Mouse (Mus musculus) kidney, adult 9 months (tissue): ENCODE results near the gene Ifnlr1.
"Not testable (repeated sequence)": the region's sequence is repeated elsewhere in the genome, so short reads cannot be mapped to it uniquely, and the experiment has no call there.

ENCODE experiments used
- DNase-seq: peaks from one replicate; pipeline ENCODE4 v3.0.0; 2022

The Ifnlr1 gene

DNA sequence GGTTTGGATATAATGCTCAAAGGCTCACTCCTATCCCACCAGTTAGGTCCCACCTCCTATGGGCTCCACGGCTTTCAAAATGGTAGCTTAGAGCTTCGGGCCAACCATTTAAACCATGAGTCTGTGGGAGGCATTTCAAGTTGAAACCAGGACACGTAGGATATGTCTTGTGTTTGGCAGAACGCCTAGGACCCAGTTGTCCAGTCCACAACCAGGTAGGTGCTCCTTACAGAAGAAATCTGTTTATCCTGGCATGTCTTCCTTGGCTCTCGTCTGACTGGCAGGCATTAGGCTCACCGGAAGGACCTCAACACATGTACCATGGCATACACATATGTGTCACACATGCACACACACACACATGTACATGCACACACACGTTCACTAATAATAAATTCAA, 3.7 kb downstream of the Ifnlr1 start:
- DNase-seq: no peak

DNA sequence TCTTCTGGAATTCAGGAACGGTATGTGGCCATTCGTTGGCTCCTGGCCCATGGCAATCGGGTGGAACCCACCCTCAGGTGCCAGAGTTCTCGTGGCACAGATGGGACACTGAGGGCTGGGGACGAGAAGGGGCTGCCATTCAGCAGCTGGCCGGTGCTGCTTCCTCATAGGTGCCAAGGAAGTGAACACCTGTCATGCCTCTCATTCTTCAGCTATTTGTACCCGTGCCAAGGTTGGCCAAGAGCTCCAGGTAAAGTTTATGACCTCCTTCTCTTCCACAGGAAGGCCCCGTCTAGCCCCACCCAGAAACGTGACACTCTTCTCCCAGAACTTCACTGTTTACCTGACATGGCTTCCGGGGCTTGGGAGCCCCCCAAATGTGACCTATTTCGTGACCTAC, 4.2 kb downstream of the Ifnlr1 start:
- peak; percentile 24 for DNase-seq

DNA sequence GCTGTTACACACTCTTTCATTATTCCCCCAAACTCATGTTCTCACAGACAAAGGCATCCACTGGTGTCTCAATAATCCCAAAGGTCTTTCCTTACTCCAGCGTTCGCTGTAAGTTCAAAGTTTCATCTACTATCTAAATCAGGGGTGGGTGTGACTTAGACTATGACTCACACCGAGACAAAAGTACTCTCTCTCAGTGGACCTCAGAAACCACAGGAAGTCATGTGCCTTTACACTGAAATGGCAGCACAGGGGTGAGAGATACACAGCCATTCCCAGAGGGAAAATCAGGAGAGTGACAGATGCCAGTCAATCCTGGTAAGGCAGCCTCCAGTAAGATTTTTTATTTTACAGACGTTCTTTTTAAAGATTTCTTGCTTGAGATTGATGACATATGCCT, 6.8 kb downstream of the Ifnlr1 start:
- DNase-seq: no peak

DNA sequence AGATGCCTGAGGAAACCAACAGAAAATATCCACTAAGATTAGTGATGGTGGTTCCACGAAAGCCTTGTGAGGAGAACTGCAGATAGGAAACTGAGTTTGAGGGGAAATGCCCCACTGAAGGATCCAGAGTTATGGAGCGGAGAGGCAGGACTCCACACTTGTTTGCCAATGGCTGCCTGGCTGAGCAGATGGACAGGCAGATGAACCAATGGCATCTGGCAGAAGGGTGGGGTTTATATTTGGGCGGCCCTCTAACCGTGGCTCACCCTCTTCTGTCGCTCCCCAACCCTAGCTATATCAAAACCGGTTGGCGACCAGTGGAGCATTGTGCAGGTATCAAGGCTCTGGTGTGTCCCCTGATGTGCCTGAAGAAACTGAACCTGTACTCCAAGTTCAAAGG, 12.4 kb downstream of the Ifnlr1 start:
- no peak for DNase-seq

DNA sequence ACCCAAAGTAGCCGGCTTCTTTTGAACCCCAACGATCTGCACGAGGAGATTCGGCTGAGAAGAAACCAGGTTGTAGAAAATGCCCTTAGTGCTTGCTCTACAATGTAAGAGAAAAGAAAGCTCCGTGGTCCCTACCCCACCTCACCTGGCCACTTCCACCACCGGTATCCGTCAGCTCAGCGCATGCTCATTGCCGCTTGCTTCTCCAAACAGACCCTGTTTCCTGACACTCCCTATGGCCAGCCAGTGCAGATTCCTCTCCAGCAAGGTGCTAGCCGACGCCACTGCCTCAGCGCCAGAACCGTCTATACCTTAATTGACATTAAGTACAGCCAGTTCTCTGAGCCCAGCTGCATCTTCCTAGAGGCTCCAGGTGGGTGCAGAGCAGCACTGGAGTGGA, 17.4 kb downstream of the Ifnlr1 start:
- no peak for DNase-seq

DNA sequence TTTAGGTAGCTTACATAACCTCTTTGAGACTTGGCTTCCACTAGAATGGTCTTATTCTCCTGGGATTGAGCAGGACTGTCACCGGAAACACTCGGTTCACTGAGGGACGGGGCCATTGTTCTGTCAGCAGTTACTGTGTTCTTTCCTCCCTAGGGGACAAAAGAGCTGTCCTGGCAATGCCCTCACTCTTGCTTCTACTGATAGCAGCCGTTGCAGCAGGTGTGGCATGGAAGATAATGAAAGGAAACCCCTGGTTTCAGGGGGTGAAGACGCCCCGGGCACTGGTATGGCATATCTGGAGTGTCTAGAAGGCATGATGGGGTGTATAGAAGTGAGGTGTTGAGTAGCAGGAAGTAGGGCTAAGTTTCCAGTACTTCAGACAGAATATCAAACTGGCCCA, 17.9 kb downstream of the Ifnlr1 start:
- DNase-seq: peak; percentile 64

DNA sequence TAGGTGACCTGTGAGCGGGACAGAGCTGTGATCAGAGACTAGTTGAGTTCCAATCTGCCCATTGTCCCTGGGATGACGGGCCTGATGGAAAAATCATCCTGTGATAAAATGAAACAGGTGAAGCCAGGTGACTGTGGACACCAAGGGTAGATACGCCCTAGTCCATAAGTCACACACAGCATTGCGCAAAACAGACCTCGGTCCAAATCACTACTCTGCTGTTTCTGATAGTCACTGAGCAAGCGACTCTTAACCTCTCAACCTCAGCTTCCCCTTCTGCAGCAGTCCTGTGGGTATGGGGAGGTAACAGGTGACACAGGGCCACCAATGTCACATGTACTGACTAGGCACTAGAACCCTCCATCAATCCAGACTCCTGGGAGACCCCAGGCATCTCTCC, 20.0 kb downstream of the Ifnlr1 start:
- DNase-seq: no peak

DNA sequence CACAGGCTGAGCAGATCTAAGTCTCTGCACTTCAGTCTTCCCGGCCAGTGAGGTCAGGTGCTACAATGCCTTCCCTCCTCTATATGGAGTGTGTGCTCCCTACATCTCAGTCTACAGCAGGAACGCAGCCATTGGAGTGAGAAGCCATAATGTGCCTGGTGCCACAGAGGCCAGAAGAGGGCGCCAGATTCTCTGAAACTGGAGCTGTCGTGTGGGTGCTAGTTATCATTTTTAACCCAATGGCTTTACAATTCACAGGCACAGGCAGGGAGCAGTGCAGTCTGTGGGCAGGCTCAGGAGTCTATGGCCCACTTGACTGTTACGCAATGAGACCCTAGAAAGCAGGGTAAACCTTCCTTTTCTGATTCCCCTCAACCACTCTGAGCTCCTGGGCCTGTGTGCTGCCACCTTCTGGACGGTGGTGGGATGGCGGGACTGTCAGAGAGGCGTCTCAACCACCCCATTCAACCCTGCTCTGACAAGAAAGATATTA, 23.0 kb downstream of the Ifnlr1 start:
- peak; percentile 84 for DNase-seq

DNA sequence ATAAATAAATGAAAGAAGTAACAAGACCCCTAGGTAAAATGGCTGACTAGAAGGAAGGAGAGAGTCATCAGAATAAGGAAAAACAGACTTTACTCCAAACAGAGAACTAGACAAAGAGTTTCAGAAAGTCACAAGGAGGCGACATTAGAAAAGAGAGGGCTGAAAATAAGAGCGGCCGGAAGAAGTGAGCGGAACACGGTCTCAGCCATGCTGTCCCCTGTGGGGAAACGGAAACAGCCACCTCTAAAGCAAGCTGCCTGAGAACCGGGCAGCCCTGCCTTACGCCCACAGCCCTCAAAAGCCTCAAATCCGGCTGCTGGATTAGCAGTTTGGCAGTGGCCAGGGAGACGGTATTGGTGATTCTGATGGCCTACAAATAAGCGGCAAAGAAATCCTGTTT, 23.5 kb downstream of the Ifnlr1 start:
- DNase-seq: no peak

DNA sequence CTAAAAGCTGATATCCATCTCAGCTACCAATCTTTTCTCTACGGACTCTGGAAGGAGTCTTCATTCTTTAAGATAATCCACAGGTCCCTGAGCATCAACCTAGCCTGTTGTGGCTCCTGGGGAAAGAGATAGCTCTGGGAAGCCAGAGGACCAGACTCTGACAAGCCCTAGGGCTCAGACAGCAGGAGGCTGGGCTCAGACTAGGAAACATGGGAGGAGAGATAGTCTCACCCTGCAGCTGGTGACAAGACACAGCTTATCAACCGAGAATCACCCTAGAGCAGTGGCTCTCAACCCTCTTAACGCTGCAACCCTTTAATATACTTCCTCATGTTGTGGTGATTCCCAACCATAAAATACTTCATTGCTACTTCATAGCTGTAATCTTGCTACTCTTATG, 24.3 kb downstream of the Ifnlr1 start:
- DNase-seq: no peak

DNA sequence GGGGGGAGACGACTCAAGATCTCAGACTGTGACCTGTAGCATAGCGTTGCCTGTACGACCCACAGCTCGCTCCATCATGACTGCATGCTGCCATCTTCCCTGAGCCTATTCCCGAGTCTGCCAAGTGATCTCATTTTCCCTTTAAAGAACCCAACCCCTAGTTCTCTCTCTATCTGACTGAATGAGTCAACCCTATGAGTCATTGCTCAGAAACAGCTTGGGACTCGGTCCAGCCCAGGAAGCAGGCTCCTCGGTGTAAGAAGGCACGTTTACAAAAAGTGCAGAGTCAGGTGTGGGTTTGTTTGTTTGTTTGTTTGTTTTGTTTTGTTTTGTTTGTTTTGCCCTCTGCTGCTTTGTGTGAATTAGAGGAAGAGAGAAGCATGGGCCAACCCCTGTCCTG, 28.7 kb downstream of the Ifnlr1 start:
- DNase-seq: no peak

DNA sequence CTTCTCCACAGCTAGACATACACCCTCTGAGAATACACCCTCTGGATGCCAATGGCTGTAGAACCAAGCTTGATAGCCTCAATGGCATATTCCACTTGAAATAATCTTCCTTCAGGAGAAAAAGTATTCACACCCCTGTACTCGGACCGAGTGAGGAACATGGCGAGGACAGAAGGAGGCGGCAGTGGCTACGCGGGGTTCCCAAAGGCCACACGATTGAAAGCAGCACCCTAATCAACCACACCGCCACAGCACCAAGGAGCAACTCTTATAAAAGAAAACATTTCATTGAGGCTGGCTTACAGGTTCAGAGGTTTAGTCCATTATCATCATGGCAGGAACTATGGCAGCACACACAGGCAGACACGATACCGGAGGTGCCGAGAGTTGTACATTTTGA, 30.4 kb downstream of the Ifnlr1 start:
- not testable (repeated sequence) for DNase-seq

DNA sequence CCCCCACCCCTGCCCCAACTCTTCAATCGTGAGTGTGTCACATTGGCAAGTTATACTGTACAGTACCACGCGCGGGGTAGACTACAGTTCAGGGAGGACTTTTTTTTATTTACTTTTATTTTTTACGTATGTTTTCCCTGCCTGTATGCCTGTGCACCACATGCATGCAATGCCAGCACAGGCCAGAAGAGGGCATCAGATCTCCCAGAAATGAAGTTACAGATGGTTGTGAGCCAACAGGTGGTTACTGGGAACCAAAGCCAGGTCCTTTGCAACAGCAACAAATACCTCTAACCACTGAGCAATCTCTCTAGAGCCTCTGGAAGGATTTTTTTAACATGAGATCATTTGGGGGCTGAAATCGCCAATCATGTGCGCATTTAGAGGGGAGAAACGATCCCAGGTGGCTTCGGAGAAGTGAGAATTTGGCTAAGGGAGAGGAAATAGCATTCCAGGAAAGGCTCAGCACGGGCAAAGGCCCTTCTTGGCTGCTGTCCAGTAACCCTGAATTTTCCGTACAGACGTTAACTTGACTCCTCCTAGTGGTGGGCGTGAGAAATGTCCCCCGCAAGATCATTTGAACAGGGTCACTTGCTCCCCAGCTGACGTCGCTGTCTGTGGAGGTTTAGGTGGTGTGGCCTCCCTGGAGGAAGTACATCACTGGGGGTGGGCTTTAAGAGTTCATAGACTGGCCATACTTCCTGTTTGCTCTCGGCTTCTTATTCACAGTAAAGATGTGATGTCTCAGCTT, 36.6 kb downstream of the Ifnlr1 start:
- DNase-seq: no peak

DNA sequence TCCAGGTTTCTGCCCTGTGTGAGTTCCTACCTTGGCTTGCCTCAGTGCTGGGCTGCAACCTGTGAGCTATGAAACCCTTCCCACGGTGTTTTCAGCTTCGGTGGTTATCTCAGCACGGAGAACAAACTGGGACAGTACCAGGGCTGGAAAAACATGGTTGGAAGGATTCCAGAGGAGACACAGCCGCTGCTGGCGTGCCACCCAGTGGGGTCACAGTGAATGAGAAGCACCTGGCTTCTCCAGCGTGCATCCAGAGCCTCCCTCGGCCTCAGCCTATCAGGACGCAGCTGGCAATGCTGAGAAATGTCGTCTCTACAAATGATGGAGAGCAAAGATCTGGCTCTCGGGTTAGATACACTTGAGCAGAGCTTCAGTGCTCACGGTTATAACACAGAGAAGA, 40.3 kb downstream of the Ifnlr1 start:
- no peak for DNase-seq

DNA sequence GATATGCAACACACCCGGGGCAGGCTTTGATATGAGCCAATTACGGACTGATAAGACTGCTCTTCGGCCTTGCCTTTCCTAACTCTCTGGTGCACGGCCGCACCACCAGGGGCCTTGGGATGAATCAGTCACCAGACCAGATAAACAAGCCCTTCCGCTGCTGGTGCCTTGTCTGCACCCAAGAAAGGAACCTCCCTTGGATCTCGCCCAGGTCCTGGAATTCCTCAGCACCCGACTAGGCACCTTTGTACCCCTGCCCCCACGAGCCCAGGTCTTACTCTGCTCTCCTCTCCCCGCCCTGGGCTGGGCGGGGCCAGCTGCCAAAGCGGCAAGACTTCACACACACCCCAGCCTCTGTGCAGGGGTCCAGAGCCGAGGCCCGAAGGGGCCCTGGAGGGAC, 41.7 kb downstream of the Ifnlr1 start, which contains the start of gene Il22ra1:
Gene Il22ra1, plus strand, starts transcription at position 356 of the 400 bp plus-strand sequence.
- DNase-seq: peak; percentile 95

DNA sequence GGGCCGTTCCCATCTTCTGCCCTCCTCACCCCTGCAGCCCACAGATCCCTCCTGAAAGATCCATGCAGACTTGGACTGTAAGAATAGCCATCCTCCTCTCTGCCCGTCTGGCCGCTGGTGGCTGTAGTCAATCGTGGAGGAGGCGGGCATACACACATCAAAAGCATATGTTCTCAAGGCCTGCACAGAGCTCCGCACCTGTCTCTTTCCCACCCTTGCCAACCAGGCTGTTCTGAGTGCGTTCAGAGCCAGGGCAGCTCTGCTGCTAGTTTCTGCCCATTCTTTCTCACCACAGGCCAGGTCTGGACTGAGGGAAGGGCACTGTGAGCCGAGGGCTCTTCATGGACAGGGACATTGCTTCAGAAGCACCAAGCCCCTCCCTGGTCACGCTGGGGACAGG, 44.1 kb downstream of the Ifnlr1 start:
- DNase-seq: no peak

DNA sequence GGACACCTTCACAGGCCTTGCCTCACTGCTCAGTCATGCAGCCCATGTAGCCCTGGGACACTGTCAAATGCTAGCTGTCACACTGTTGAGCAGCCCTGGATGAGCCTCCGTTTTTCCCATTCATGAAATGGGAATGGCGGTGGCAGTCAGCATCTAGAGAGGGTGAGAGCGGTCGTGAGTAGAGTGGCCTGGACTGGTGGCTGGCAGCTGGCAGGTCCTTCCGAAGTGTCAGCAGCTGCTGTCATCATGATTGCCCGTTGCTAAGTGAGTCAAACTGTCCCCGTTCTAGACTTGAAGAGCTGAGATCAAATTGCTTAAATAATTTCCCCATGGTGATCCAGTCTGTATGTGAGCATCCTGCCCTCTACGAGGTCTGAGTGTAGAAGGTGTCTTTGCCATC, 44.9 kb downstream of the Ifnlr1 start:
- no peak for DNase-seq

DNA sequence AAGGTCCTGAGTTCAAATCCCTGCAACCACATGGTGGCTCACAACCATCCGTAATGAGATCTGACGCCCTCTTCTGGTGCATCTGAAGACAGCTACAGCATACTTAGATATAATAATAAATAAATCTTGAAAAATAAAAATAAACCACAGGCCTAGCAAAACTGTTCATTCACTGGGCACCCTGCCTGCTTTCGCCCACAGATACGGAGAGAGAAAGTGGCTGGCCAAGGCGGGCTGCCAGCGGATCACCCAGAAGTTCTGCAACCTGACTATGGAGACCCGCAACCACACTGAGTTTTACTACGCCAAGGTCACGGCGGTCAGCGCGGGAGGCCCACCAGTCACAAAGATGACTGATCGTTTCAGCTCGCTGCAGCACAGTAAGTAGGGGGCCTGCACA, 47.8 kb downstream of the Ifnlr1 start:
- no peak for DNase-seq

DNA sequence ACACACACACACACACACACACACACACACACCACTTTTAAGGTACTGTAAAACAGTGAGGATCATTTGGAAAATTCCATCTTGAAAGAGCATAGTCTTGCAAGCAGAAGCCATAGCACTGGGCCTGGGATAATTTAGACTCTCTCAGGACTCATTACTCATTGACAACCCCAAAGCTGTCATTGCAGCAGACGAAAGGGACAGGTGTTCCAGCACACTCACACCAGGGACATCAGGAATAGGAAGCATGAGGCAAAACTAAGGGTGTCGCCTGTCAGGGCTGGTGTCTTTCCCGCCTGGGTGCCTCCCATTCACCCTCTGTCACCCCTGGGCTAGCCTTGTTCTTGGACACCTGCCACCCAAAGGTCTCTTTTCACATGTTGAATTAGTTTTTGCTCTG, 50.8 kb downstream of the Ifnlr1 start:
- DNase-seq: no peak

DNA sequence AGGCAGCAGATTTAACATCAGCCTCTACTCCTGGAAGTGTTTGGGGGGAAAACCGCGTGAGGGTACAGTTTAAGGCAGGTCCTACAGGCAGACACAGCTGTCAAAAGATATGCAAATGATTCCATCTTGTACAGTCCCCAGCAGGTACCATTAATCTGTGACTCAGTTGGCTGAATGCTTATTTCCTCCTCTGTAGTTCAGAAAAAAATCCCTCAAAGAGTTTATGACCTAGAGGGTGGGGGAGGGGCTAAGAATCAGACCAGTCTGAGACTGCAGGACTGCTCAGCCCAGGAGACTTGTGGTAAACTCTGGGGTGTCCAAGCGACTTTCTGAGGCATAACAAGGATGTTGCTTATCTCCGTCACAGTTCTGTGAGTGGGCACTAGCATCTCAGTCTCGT, 52.1 kb downstream of the Ifnlr1 start:
- DNase-seq: no peak

DNA sequence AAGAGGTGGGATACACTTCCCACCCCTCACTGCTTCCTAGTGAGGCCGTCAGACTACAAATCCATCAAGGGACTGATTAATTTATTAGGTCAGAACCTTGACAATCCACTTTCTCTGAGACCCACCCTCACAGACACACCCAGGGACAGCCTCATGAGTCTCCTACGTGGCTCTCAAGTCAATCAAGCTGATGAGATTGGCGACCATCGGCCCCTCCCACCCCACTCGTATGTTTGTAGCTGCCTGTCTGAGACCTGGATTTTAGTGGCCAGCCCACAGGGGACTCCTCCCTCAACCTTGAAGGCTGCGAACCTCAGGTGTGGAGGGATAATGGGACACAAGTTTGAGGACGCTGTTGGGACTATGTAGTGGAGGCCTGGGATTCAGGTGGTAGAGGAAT, 53.1 kb downstream of the Ifnlr1 start:
- DNase-seq: no peak

DNA sequence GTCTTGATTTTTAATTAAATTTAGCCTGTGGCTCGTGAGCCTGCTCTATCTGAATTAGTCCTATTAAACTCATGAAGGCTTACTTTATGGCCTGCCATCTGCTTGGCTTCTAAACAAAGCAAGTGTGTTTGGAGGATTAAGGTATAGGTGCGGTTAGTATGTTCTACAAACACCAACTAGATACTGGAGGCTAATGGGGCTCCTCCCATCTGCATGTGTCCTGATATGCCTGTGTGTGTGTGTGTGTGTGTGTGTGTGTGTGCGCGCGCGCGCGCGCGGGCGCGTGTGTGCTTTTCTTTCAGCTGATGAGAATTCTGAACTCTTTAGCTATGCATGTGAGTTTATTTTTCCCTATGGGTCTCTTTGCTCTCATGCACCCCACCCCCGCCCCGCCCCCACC, 53.6 kb downstream of the Ifnlr1 start:
- DNase-seq: no peak

DNA sequence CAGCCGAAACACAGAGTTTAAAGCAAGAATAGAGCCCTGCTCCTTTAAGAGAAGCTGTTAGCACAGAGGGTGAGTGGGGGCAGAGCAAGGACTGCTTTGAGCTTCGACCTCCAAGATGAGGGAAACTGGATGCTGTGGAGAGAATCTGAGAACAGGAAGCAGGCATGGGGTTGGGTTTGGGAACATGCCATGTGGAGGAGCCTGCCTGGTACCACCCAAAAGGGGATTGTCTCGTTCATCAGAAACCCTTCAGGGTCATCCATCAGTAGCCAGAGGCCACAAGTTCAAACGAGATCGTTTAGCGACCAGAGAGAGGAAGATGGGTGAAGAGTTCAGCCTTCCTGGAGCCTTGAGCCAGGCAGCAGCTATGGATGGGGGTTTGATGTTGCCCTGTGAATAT, 57.4 kb downstream of the Ifnlr1 start:
- DNase-seq: no peak

DNA sequence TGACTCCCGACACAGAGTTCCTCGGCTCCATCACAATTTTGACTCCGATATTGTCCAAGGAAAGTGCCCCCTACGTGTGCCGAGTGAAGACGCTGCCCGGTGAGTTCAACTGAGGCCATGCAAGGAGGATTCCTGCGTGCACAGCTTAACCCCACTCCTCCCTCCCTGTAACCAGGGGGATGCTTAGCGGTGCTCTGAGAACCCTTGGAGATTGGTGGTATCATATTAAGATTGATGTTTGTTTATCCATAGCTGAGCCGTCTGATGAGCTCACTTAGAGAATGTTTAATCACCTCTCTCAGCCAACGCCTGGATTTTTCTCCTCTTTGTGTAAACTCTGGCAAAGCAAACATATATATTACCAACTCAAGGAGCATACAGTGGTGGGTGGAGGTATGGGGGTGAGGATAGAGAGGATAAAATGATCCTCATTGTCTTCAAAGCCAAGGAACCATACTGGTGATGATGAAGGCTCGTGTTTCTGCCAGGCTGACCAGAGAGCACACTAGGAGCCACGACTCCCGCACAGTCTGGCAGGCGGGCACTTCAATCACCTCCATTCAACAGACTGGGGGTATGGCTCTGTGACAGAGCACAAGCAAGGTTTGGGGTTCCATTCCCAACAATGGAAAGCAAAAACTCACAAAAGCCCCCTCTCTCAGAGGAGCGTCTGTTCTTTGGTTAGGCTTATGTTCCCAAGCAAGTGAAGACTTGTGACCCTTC, 58.8 kb downstream of the Ifnlr1 start:
- no peak for DNase-seq

DNA sequence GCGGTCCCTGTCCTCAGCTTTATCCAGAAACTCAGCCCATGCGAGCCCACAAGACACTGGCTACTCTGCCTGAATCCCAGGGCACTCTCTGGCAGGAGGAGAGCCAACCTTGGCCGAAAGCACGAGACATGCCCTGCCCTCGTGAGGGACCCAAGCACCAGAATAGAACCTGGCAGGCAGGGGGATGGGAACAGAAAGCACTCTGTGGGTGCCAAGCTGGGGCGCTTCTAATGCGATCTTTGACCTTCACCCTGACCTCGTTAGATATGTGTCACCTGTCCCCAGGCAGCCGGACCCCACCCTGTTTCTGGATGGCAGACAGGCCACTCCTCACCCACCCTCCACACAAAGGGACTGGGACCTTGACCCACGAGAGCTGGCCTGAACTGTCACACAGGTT, 59.5 kb downstream of the Ifnlr1 start:
- no peak for DNase-seq
